Mouse (Mus musculus) kidney, postnatal 36 days (tissue): Measurements from ENCODE around the gene 4930503B20Rik.

Source experiments
- DNase-seq, 2 experiments: peaks; one replicate each; pipeline ENCODE4 v3.0.0; 2021 to 2022; ENCODE audit warnings: mixed read lengths in 2 of 2

4930503B20Rik gene

DNA sequence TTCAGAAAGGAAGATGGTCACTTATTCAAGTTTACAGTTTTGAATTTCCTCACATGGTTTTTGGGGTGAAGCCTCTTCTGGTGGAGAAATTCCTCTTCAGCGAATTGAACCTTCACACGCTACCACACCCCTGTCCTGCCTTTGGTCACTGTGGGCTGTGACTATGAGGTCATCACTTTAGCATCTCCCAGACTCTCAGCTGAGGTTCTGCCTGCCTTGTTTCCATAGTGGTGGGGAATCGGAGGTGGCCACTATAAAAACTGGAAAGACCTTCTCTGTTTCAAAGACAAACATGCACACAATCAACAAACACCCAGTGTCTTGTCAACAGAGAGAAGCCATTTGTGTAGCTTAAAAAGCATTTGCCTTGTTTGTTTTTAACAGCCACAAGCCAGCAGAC lies at the start of gene 4930503B20Rik:
4930503B20Rik (minus strand) TSS at position 101 of the 400 bp plus-strand sequence.
- DNase-seq, result no peak

- DNase-seq, result no peak
Measured at GRCm38 (mm10) chr3:146700051-146700450, 48.9 kb upstream of the 4930503B20Rik start.

GRCm38 (mm10) chr3:146698982-146699381 lies 47.9 kb upstream of the 4930503B20Rik start:
- DNase-seq, result no peak

- DNase-seq, result no peak
Measured at GRCm38 (mm10) chr3:146692547-146692946, 41.4 kb upstream of the 4930503B20Rik start.

GRCm38 (mm10) chr3:146687121-146687725 lies 36.1 kb upstream of the 4930503B20Rik start:
- no peak for DNase-seq

- DNase-seq, result no peak
Measured at GRCm38 (mm10) chr3:146686428-146686827, 35.3 kb upstream of the 4930503B20Rik start.

DNA sequence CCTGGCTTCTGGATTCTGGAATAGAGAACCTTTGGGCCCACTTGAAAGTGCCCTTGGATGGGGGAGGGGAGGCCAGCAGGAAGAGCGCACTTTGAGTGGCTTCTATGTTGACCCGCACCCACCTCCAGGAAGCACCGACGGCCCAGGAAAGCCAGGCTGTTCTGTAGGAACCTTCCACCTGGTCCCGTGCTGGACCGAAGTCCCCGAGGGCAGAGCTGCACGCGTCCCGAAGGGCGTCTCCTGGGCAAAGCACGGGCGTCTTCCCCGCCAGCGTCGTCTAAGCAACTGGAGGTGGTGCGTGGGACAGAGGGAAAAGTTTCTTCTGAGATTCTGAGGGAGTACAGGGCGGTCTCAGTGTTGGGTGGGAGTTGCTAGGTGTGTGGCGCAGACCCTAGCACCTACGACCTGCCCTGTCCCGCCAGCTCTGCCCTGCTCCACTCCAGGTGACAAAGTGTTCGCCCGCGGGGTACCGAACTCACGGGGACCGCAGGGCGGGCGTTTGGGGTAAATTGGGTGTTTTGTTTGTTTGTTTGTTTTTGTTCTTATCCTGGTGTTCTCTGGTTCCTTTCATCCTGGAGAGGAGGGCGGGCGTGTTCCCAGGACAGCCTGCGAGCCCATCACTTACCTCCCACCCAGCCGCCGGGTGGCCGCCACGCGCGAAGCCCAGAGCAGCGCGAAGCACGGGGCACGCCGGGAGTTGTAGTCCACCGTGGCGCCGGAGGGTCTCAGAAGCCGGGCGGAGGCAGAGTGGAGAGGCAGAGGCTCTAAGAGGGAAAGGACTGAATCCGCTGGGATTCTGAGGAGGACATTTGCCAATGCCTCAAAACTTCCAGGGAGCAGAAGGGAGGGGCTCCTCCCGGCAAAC lies 33.9 kb upstream of the 4930503B20Rik start, which contains the start of gene Samd13:
Samd13 (minus strand) TSS at position 782 of the 865 bp plus-strand sequence.
- DNase-seq, result peak; percentile 28 to 67

DNA sequence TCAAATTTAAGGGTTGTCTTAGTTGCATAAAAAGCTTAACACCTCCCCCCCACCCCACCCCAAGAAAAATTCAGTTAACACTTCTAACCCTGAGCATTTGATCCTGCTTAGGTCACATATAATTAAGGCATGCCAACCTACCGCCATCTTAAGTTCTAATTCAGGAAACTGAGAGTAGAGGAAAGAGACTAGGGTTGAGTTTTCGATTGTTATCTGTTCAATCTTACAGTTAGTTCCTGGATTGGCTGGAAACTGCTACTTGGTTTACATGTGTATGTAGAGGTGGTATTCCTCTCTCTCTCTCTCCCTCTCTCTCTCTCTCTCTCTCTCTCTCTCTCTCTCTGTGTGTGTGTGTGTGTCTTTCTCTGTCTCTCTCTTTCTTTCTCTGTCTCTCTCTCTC lies 32.0 kb upstream of the 4930503B20Rik start:
- no peak for DNase-seq

- peak; percentile 61 to 79 for DNase-seq
Measured at GRCm38 (mm10) chr3:146682140-146682651, 31.1 kb upstream of the 4930503B20Rik start.

GRCm38 (mm10) chr3:146681696-146682095 lies 30.6 kb upstream of the 4930503B20Rik start:
- DNase-seq, result no peak

DNA sequence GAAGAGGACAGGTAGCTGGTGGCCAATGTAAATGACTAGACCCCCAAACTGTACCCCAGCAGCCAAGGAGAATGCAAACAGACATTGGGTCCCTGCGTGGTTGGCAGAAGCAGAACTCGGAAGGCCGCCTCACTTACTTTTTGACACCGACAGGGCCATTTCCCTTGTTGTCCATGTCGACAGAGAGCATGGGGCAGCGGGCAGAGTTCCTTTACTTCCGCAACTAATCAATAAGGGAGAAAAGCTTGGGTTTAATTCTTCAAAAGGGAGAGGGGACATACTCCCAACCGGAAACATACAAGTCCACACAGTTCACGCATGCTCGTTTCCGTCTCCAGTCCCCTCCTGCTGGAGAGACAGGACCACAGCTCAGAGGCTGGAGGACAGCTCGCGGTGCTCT lies 29.5 kb upstream of the 4930503B20Rik start:
- no peak for DNase-seq

DNA sequence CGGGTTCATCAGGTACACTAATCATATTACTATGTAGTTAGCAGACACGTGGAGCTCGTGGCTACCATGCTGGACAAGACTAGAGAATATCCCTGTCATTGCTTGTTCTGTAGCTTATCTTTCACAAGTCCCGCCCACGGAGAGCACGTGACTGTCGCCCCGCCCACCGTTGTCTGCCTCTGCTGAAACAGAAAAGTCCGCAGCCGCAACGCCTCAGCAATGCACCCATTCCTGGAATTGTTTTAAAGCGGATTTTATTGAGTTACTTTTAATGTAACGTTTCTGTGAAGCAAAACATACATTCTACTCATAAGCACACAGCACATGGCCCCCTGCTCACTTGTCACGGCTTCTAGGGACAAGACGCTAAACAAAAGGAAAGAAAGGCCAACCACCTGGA lies 28.5 kb upstream of the 4930503B20Rik start:
- no peak for DNase-seq

- no peak for DNase-seq
Measured at GRCm38 (mm10) chr3:146676193-146676592, 25.1 kb upstream of the 4930503B20Rik start.

- no peak for DNase-seq
Measured at GRCm38 (mm10) chr3:146675101-146675500, 24.0 kb upstream of the 4930503B20Rik start.

DNA sequence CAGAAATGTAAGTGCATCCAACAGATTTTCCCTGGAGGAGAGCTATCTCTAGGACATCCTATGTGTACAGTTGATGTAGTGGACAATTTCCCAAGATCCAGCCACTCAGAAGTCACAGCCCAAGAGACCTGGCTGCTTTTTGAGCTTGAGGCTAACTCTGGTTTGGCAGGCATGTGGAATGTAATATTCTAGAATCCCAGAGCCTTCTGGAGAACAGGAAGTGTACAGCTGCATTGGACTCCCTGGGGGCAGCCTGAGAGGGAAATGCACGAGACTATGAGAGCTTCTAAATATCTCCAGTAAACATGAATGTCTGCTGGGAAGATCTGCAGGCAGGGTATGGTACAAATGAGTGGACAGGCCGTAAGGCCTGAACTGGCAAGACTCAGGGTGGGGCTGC lies 20.0 kb upstream of the 4930503B20Rik start:
- DNase-seq, result no peak

- no peak for DNase-seq
Measured at GRCm38 (mm10) chr3:146661907-146662306, 10.8 kb upstream of the 4930503B20Rik start.

DNA sequence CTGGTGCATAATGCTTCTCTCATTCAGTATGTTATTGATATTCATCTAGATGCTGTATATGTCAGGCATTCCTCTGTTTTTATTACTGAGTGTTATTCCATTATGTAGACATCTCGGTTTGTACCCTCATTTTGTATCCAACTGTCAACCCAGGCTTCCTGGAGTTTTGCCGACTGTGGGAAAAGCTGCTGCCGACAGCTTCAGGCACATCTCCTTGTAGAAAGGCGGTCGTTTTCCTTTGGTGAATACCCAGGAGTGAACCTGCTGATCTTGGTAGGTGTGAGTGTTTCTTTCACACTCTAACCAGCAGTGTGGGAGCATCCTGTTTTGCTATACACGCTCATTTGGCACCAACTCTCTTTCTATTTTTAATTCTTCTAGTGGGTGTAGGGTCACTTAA lies 9.9 kb upstream of the 4930503B20Rik start:
- DNase-seq, result no peak

DNA sequence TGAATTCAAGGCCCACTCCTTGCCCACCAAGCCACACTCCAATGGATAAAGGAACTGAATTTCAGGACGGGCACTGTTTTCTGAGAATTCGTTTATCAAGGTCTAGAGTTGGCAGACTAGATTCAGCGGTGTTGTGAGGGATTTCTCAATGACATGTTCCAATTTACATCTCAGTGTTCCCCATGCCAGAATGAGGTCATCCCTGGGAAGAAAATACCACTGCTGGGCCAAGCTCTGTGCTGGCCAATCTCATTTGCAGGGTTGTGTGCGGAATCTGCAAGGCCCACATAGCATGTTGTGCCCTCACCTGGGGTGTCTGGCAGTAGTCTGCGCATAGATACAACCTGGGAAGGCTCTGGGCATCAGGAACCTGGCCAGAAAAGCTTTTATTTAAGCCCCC lies 8.2 kb upstream of the 4930503B20Rik start:
- no peak for DNase-seq

DNA sequence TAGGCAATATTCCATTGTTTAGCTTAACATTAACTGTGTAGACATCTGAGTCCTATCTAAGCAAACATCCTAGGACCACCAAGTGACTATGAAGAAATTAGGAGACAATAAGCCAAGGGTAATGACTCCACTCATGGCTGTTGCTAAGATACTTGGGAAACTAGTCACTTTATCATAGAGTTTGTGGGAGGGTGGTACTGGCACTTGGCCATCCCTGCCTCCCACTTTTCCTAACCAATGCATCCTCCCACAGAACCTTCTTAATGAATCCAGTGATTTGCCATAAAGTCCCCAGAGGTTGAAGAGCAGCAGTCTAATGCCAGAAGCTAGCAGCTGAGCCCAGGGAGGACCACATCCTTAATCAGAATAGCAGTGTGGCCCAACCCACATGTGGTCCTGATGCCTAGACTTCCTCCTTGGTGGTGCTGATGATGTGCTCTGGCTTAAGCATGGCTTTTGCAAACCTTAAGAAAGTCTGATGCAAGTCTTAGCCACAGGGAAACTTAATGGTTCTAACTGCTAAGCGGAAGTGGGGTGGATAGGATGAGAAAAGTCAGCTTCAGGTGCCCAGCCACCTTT lies 7.0 kb upstream of the 4930503B20Rik start:
- no peak for DNase-seq

- DNase-seq, result no peak
Measured at GRCm38 (mm10) chr3:146657433-146657832, 6.3 kb upstream of the 4930503B20Rik start.

DNA sequence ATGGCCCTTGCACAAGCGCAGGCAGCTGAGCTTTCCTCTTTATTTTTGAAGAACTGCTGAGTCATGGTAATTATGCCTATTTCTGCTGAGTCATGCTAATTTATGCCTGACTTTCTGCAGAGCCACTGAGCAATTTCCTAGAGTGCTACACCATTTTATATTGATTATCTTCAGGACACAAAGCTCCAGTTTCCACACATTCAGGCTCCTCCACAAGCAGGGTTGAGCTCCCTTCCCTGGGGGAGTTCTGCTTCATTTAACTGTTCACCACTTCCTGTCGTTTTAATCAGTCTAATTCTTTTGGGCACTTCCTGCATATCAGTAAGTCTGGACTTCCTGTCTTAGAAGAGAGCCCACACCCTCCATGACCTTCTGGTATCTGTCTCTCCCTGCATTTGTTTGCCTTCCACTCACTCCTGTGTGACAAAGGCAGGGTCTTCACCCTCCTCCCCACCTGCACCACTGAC lies 4.0 kb upstream of the 4930503B20Rik start:
- no peak for DNase-seq

DNA sequence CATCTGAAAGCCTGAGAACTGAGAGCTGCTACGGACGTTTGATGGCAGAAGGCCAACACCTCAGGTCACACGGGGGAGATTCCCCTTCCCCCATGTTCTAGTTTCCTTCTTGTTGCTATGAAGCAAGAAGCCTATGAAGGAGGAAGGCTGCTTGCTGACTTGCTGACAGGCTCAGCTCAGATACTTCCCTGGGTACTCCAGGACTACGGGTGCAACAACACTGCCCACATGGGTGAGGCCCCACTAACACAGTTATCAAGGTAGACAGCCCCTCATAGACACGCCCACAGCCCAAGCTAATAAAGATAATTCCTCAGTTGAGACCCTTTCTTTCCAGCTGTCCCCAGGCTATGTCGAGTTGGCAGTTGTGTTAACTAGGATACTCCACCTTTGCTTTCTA lies 2.6 kb upstream of the 4930503B20Rik start:
- DNase-seq, result no peak

DNA sequence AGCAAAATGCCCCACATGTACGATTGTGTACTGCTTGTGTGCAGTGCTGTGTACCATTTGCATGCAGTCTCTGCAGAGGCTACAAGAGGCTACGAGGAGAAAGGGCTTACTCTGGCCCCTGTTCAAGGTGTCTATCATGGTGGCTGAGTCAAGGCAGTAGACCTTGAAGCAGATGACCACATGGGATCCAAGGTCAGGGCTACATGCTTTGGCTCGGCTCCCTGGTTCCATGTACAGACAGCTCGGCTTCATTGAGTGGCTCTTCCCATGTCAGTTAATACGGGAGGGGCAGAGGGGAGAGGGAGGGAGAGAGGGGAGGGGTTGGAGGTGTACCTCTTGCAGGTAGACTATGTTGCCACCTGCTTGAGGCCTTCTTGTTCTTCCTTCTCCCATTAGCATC lies 1.3 kb upstream of the 4930503B20Rik start:
- DNase-seq, result no peak
